In genomic region chr10:18904108-18904507, GRCm38 (mm10) we compare ENCODE assay signal across 9 mouse cellular contexts. TPM values are rescaled to one million over a fixed set of nuclear protein-coding genes. Genes with fewer than 3 reads are reported as not detected.
DNase-seq lines count a peak whose midpoint lies in the region; ATAC-seq and TF ChIP-seq lines count a peak whose summit lies in the region.
"Had no signal": no experiment of that assay in that cellular context is flagged by ENCODE, and none has a peak within 500 bp of the region (broad histone marks: within the 10 kb centered on the region; RNA-seq: fewer than 3 reads in every experiment).

No protein-coding gene starts in this region.

- H3K4me3 ChIP-seq in forebrain, embryonic 13.5 days = no peak overlapping the region
- H3K4me3 ChIP-seq in forebrain, embryonic 12.5 days (replicated peaks) = no peak overlapping the region
- H3K4me3 ChIP-seq in neural tube, embryonic 15.5 days (replicated peaks) = no peak overlapping the region
- no peak overlapping the region for H3K4me3 ChIP-seq in lung, postnatal 0 days (ENCODE audit: low read depth, low read length)
- no peak overlapping the region for H3K4me3 ChIP-seq in stomach, postnatal 0 days (ENCODE audit: low read depth, low read length)
- H3K4me3 ChIP-seq: heart, embryonic 15.5 days had no signal

- H3K4me1 ChIP-seq in forebrain, embryonic 13.5 days = no peaks in the 10 kb centered on the region
- no peaks in the 10 kb centered on the region for H3K4me1 ChIP-seq in forebrain, embryonic 12.5 days
- no peaks in the 10 kb centered on the region for H3K4me1 ChIP-seq in neural tube, embryonic 15.5 days
- no peaks in the 10 kb centered on the region for H3K4me1 ChIP-seq in lung, postnatal 0 days (ENCODE audit: insufficient read depth, low read depth, low read length)
- no peaks in the 10 kb centered on the region for H3K4me1 ChIP-seq in stomach, postnatal 0 days (replicated peaks; ENCODE audit: control insufficient read depth, insufficient read depth)
- H3K4me1 ChIP-seq: heart, embryonic 15.5 days had no signal

- 30% methylated on average over 6 of the region's 6 CpGs for WGBS in forebrain, embryonic 13.5 days
- 27% methylated on average over 6 of the region's 6 CpGs for WGBS in forebrain, embryonic 12.5 days
- WGBS in neural tube, embryonic 15.5 days = 24% methylated on average over 6 of the region's 6 CpGs
- 12% methylated on average over 6 of the region's 6 CpGs for WGBS in lung, postnatal 0 days
- 18% methylated on average over 6 of the region's 6 CpGs for WGBS in stomach, postnatal 0 days

- TF ChIP-seq CTCF in lung, postnatal 0 days (IDR thresholded peaks at IDR 0.05) = peak; percentile 92
- peak; percentile 93 for TF ChIP-seq CTCF in stomach, postnatal 0 days (IDR thresholded peaks at IDR 0.05; ENCODE audit: low read depth)

- 0 out of 2 replicates have a peak, but pooled peaks have one; percentile 10 for ATAC-seq in forebrain, embryonic 13.5 days
- ATAC-seq in forebrain, embryonic 12.5 days (ENCODE audit: low FRiP score) = no peak
- ATAC-seq in neural tube, embryonic 15.5 days (ENCODE audit: low FRiP score) = no peak
- ATAC-seq in frontal cortex, adult (ENCODE audit: low TSS enrichment) = peak; percentile 67; the same call in 1 of the 2 replicates
- ATAC-seq in lung, postnatal 0 days = no peak
- ATAC-seq in stomach, postnatal 0 days (ENCODE audit: low FRiP score, low TSS enrichment) = no peak

- H3K9ac ChIP-seq in forebrain, embryonic 13.5 days = no peak overlapping the region
- no peak overlapping the region for H3K9ac ChIP-seq in forebrain, embryonic 12.5 days
- H3K9ac ChIP-seq in neural tube, embryonic 15.5 days (replicated peaks) = no peak overlapping the region
- no peak overlapping the region for H3K9ac ChIP-seq in lung, postnatal 0 days (replicated peaks; ENCODE audit: low read depth)
- H3K9ac ChIP-seq in stomach, postnatal 0 days (ENCODE audit: low read length) = no peak overlapping the region
- H3K9ac ChIP-seq: heart, embryonic 15.5 days had no signal

- TF ChIP-seq EP300 in lung, postnatal 0 days (IDR thresholded peaks at IDR 0.05) = no peak
- TF ChIP-seq EP300 in stomach, postnatal 0 days (optimal IDR thresholded peaks at IDR 0.05) = no peak

- no peaks in the 10 kb centered on the region for H3K27me3 ChIP-seq in forebrain, embryonic 13.5 days
- no peaks in the 10 kb centered on the region for H3K27me3 ChIP-seq in forebrain, embryonic 12.5 days
- no peaks in the 10 kb centered on the region for H3K27me3 ChIP-seq in neural tube, embryonic 15.5 days (replicated peaks)
- H3K27me3 ChIP-seq in lung, postnatal 0 days (replicated peaks; ENCODE audit: insufficient read depth, low read length) = no peaks in the 10 kb centered on the region
- H3K27me3 ChIP-seq in stomach, postnatal 0 days (ENCODE audit: control insufficient read depth, insufficient read depth, low read length) = no peaks in the 10 kb centered on the region
- H3K27me3 ChIP-seq: heart, embryonic 15.5 days had no signal

- H3K4me2 ChIP-seq in forebrain, embryonic 13.5 days = no peak overlapping the region
- H3K4me2 ChIP-seq in forebrain, embryonic 12.5 days = no peak overlapping the region
- no peak overlapping the region for H3K4me2 ChIP-seq in neural tube, embryonic 15.5 days
- H3K4me2 ChIP-seq in lung, postnatal 0 days (replicated peaks; ENCODE audit: low read depth, low read length) = no peak overlapping the region
- H3K4me2 ChIP-seq in stomach, postnatal 0 days (replicated peaks; ENCODE audit: low read depth) = no peak overlapping the region
- H3K4me2 ChIP-seq: heart, embryonic 15.5 days had no signal

- no peaks in the 10 kb centered on the region for H3K9me3 ChIP-seq in forebrain, embryonic 13.5 days (replicated peaks)
- no peaks in the 10 kb centered on the region for H3K9me3 ChIP-seq in forebrain, embryonic 12.5 days
- no peaks in the 10 kb centered on the region for H3K9me3 ChIP-seq in neural tube, embryonic 15.5 days (replicated peaks)
- H3K9me3 ChIP-seq in lung, postnatal 0 days (ENCODE audit: low read length) = no peaks in the 10 kb centered on the region
- no peaks in the 10 kb centered on the region for H3K9me3 ChIP-seq in stomach, postnatal 0 days (ENCODE audit: control insufficient read depth, low read length)
- H3K9me3 ChIP-seq: heart, embryonic 15.5 days had no signal

- no peak overlapping the region for H3K27ac ChIP-seq in forebrain, embryonic 13.5 days
- H3K27ac ChIP-seq in forebrain, embryonic 12.5 days = no peak overlapping the region
- no peak overlapping the region for H3K27ac ChIP-seq in neural tube, embryonic 15.5 days (replicated peaks)
- H3K27ac ChIP-seq in lung, postnatal 0 days (ENCODE audit: low read length) = no peak overlapping the region
- no peak overlapping the region for H3K27ac ChIP-seq in stomach, postnatal 0 days (replicated peaks)
- H3K27ac ChIP-seq: heart, embryonic 15.5 days had no signal

- peak; percentile 49 for DNase-seq in neural tube, embryonic 10.5 days (ENCODE audit: extremely low spot score, low spot score)
- peak; percentile 23 for DNase-seq in c-Kit-positive CD71-positive TER-119-positive erythroid progenitor cells, embryonic 14.5 days (ENCODE audit: low spot score)
- DNase-seq in lung, postnatal 0 days (ENCODE audit: low spot score) = peak; percentile 55
- peak; percentile 60 for DNase-seq in stomach, postnatal 0 days (ENCODE audit: low spot score)

- H3K36me3 ChIP-seq in forebrain, embryonic 13.5 days (ENCODE audit: poor library complexity, severe bottlenecking) = no peaks in the 10 kb centered on the region
- H3K36me3 ChIP-seq in forebrain, embryonic 12.5 days (replicated peaks) = no peaks in the 10 kb centered on the region
- H3K36me3 ChIP-seq in neural tube, embryonic 15.5 days = no peaks in the 10 kb centered on the region
- H3K36me3 ChIP-seq in lung, postnatal 0 days (ENCODE audit: insufficient read depth, low read length) = no peaks in the 10 kb centered on the region
- no peaks in the 10 kb centered on the region for H3K36me3 ChIP-seq in stomach, postnatal 0 days (ENCODE audit: control insufficient read depth, insufficient read depth, low read length)
- H3K36me3 ChIP-seq: heart, embryonic 15.5 days had no signal

RNA-seq across cellular contexts. Expression of gene Perp, which starts 59.3 kb away (rescaled TPM):
- polyA plus RNA-seq in forebrain, embryonic 13.5 days (2015; fragmentation: Nextera tagmentation; extraction: Ambion mirVana) = 1.9 and 2.8 TPM in 2 replicates
- polyA plus RNA-seq in forebrain, embryonic 12.5 days (2016; fragmentation: Nextera tagmentation; extraction: Ambion mirVana) = 4.7 and 6.5 TPM in 2 replicates
- 9.0 and 26.8 TPM in 2 replicates for polyA plus RNA-seq in neural tube, embryonic 15.5 days (2015; fragmentation: Nextera tagmentation; extraction: Ambion mirVana)
- polyA plus RNA-seq in lung, postnatal 0 days (2015; fragmentation: Nextera tagmentation; extraction: Ambion mirVana) = 65.5 and 70.9 TPM in 2 replicates
- 1,093 and 1,120 TPM in 2 replicates for polyA plus RNA-seq in stomach, postnatal 0 days (2015; fragmentation: Nextera tagmentation; extraction: Ambion mirVana)

Comparison
In these comparisons a context has a peak if more than half of its experiments do, and no peak if none do; other contexts are left out.
1. ATAC-seq: peak in forebrain, embryonic 13.5 days (single experiment) and frontal cortex, adult (single experiment); none in forebrain, embryonic 12.5 days (single experiment), neural tube, embryonic 15.5 days (single experiment), lung, postnatal 0 days (single experiment) and stomach, postnatal 0 days (single experiment).
2. RNA of gene Perp, which starts 59.3 kb away (polyA plus RNA-seq): 1,093 to 1,120 TPM in stomach, postnatal 0 days; 65.5 to 70.9 TPM in lung, postnatal 0 days, 9.0 to 26.8 TPM in neural tube, embryonic 15.5 days, 4.7 to 6.5 TPM in forebrain, embryonic 12.5 days and 1.9 to 2.8 TPM in forebrain, embryonic 13.5 days; every median in the first group is over 10 times any median in the second.
3. Peak in every context shown above with its lines, with median percentiles within 50 percentile points of each other: DNase-seq.